Mouse (Mus musculus): ENCODE results near the gene Tspan12. TPM values are rescaled to one million over a fixed set of nuclear protein-coding genes. Genes with fewer than 3 reads are reported as not detected.

Gene Tspan12
- polyA plus RNA-seq, 1 experiment from 2014 or later, result 111 TPM

GRCm38 (mm10) chr6:21851346-21851595 is 1.0 kb downstream of the Tspan12 start:
- under 1% methylated on average over 5 of the region's 5 CpGs for WGBS
- DNase-seq (ENCODE audit: low spot score), result no peak
- peak overlapping the region; percentile 89 for H3K4me2 ChIP-seq (ENCODE audit: low read length)

GRCm38 (mm10) chr6:21850526-21851345 is 1.6 kb downstream of the Tspan12 start:
- 15% methylated on average over 21 of the region's 21 CpGs for WGBS
- ATAC-seq (replicated peaks; ENCODE audit: low FRiP score, low read depth) (no peak), DNase-seq (ENCODE audit: low spot score) (no peak)
- Histone ChIP-seq H3K9me3 (replicated peaks; ENCODE audit: low read length) (no peaks in the 10 kb centered on the region), H3K27ac (peak overlapping the region; percentile 95), H3K4me1 (replicated peaks; ENCODE audit: insufficient read depth, low read length) (peaks cover 14% of the 10 kb centered on the region; the same call in 1 of the 2 replicates), H3K9ac (ENCODE audit: low read depth, low read length) (peak overlapping the region; percentile 76), H3K4me2 (ENCODE audit: low read length) (peak overlapping the region; percentile 89), H3K4me3 (replicated peaks; ENCODE audit: low read depth, low read length) (peak overlapping the region; percentile 85), H3K36me3 (ENCODE audit: insufficient read depth, low read length) (0 out of 2 replicates have a peak, but pooled peaks cover 3% of the 10 kb centered on the region), H3K27me3 (ENCODE audit: insufficient read depth, low read length) (no peaks in the 10 kb centered on the region)
- no peak for TF ChIP-seq CTCF (IDR thresholded peaks at IDR 0.05; ENCODE audit: low read depth)

More at GRCm38 (mm10) chr6:21851346-21851595, 1.0 kb downstream of the Tspan12 start:
- Histone ChIP-seq H3K27ac (peak overlapping the region; percentile 95), H3K9ac (ENCODE audit: low read depth, low read length) (peak overlapping the region; percentile 76), H3K27me3 (ENCODE audit: insufficient read depth, low read length) (no peaks in the 10 kb centered on the region), H3K4me1 (replicated peaks; ENCODE audit: insufficient read depth, low read length) (peaks cover 18% of the 10 kb centered on the region; the same call in 1 of the 2 replicates), H3K9me3 (replicated peaks; ENCODE audit: low read length) (no peaks in the 10 kb centered on the region), H3K36me3 (ENCODE audit: insufficient read depth, low read length) (0 out of 2 replicates have a peak, but pooled peaks cover 3% of the 10 kb centered on the region), H3K4me3 (replicated peaks; ENCODE audit: low read depth, low read length) (peak overlapping the region; percentile 85)
- TF ChIP-seq CTCF (IDR thresholded peaks at IDR 0.05; ENCODE audit: low read depth), result no peak
- peak; percentile 91 for ATAC-seq (replicated peaks; ENCODE audit: low FRiP score, low read depth)

GRCm38 (mm10) chr6:21848808-21849207 is 3.5 kb downstream of the Tspan12 start:
- H3K4me2 ChIP-seq (ENCODE audit: low read length), result no peak overlapping the region
- WGBS, result 95% methylated on average over 4 of the region's 4 CpGs
- ATAC-seq (replicated peaks; ENCODE audit: low FRiP score, low read depth), result no peak

GRCm38 (mm10) chr6:21839976-21840775 is 12.1 kb downstream of the Tspan12 start:
- DNase-seq (ENCODE audit: low spot score) (no peak), ATAC-seq (replicated peaks; ENCODE audit: low FRiP score, low read depth) (peak; percentile 43; the same call in 1 of the 2 replicates)
- Histone ChIP-seq H3K4me1 (replicated peaks; ENCODE audit: insufficient read depth, low read length) (peaks cover 16% of the 10 kb centered on the region), H3K4me3 (replicated peaks; ENCODE audit: low read depth, low read length) (no peak overlapping the region), H3K9me3 (replicated peaks; ENCODE audit: low read length) (no peaks in the 10 kb centered on the region), H3K4me2 (ENCODE audit: low read length) (no peak overlapping the region), H3K27ac (peak overlapping the region; percentile 31; the same call in 1 of the 2 replicates), H3K36me3 (ENCODE audit: insufficient read depth, low read length) (no peaks in the 10 kb centered on the region), H3K9ac (ENCODE audit: low read depth, low read length) (0 out of 2 replicates have a peak overlapping the region, but pooled peaks have one; percentile 8), H3K27me3 (ENCODE audit: insufficient read depth, low read length) (no peaks in the 10 kb centered on the region)
- 11% methylated on average over 9 of the region's 9 CpGs for WGBS
- TF ChIP-seq CTCF (IDR thresholded peaks at IDR 0.05; ENCODE audit: low read depth), result no peak

More at GRCm38 (mm10) chr6:21848808-21849207, 3.5 kb downstream of the Tspan12 start:
- TF ChIP-seq CTCF (IDR thresholded peaks at IDR 0.05; ENCODE audit: low read depth), result no peak
- Histone ChIP-seq H3K4me1 (replicated peaks; ENCODE audit: insufficient read depth, low read length) (peaks cover 14% of the 10 kb centered on the region; the same call in 1 of the 2 replicates), H3K36me3 (ENCODE audit: insufficient read depth, low read length) (0 out of 2 replicates have a peak, but pooled peaks cover 3% of the 10 kb centered on the region), H3K9ac (ENCODE audit: low read depth, low read length) (no peak overlapping the region), H3K9me3 (replicated peaks; ENCODE audit: low read length) (no peaks in the 10 kb centered on the region), H3K4me3 (replicated peaks; ENCODE audit: low read depth, low read length) (no peak overlapping the region), H3K27ac (no peak overlapping the region), H3K27me3 (ENCODE audit: insufficient read depth, low read length) (no peaks in the 10 kb centered on the region)
- DNase-seq (ENCODE audit: low spot score), result no peak

GRCm38 (mm10) chr6:21839244-21839814 is 13.0 kb downstream of the Tspan12 start:
- Histone ChIP-seq H3K9me3 (replicated peaks; ENCODE audit: low read length) (no peaks in the 10 kb centered on the region), H3K4me1 (replicated peaks; ENCODE audit: insufficient read depth, low read length) (peaks cover 16% of the 10 kb centered on the region), H3K36me3 (ENCODE audit: insufficient read depth, low read length) (peaks cover 2% of the 10 kb centered on the region; the same call in 1 of the 2 replicates), H3K9ac (ENCODE audit: low read depth, low read length) (no peak overlapping the region), H3K4me3 (replicated peaks; ENCODE audit: low read depth, low read length) (no peak overlapping the region), H3K27me3 (ENCODE audit: insufficient read depth, low read length) (no peaks in the 10 kb centered on the region), H3K4me2 (ENCODE audit: low read length) (no peak overlapping the region), H3K27ac (peak overlapping the region; percentile 31; the same call in 1 of the 2 replicates)
- ATAC-seq (replicated peaks; ENCODE audit: low FRiP score, low read depth) (peak; percentile 33; the same call in 1 of the 2 replicates), DNase-seq (ENCODE audit: low spot score) (no peak)
- TF ChIP-seq CTCF (IDR thresholded peaks at IDR 0.05; ENCODE audit: low read depth), result no peak
- 52% methylated on average over 10 of the region's 10 CpGs for WGBS

- WGBS, result 83% methylated on average over 4 of the region's 4 CpGs
- Histone ChIP-seq H3K27ac (no peak overlapping the region), H3K36me3 (ENCODE audit: insufficient read depth, low read length) (peaks cover 7% of the 10 kb centered on the region; the same call in 1 of the 2 replicates), H3K27me3 (ENCODE audit: insufficient read depth, low read length) (no peaks in the 10 kb centered on the region), H3K4me3 (replicated peaks; ENCODE audit: low read depth, low read length) (no peak overlapping the region), H3K4me1 (replicated peaks; ENCODE audit: insufficient read depth, low read length) (peaks cover 1% of the 10 kb centered on the region; the same call in 1 of the 2 replicates), H3K9ac (ENCODE audit: low read depth, low read length) (no peak overlapping the region), H3K9me3 (replicated peaks; ENCODE audit: low read length) (no peaks in the 10 kb centered on the region), H3K4me2 (ENCODE audit: low read length) (no peak overlapping the region)
- no peak for DNase-seq (ENCODE audit: low spot score)
- TF ChIP-seq CTCF (IDR thresholded peaks at IDR 0.05; ENCODE audit: low read depth), result no peak
- no peak for ATAC-seq (replicated peaks; ENCODE audit: low FRiP score, low read depth)
Observed at GRCm38 (mm10) chr6:21833531-21833930, 18.8 kb downstream of the Tspan12 start.

Data from kidney, postnatal 0 days (tissue).